Mouse (Mus musculus) frontal cortex, adult (tissue): ENCODE measurements at regions not wholly inside any gene's neighbourhood (a gene's known extent, or its start where the extent isn't known, plus 50 kb on each side); places are given as distances from the start of the nearest gene placed in this dataset.
A peak's percentile ranks its signal among the peaks of the same experiment; 100 is the strongest.
"Not testable (repeated sequence)": the region's sequence is repeated elsewhere in the genome, so short reads cannot be mapped to it uniquely, and the experiment has no call there.

Experiments used
- ATAC-seq: cut with Nextera tagmentation; 2 replicates; pipeline ENCODE4 v1.9.2; 2017; ENCODE audit warnings: mild to moderate bottlenecking, moderate library complexity, mixed read lengths; ENCODE audit not compliant: low TSS enrichment

- no peak for ATAC-seq
These were observed 570.8 kb upstream of the Smc2 start for GRCm38 (mm10) chr4:51868250-51868649.

- ATAC-seq = not testable (repeated sequence)
These were observed 570.3 kb upstream of the Smc2 start for GRCm38 (mm10) chr4:51868716-51869115.

GRCm38 (mm10) chr4:51885460-51885859 is 553.6 kb upstream of the Smc2 start:
- no peak for ATAC-seq

GRCm38 (mm10) chr4:51889280-51889679 is 549.8 kb upstream of the Smc2 start:
- peak; percentile 62; the same call in 1 of the 2 replicates for ATAC-seq

GRCm38 (mm10) chr4:51928245-51928644 is 510.8 kb upstream of the Smc2 start:
- no peak for ATAC-seq

- ATAC-seq = peak; percentile 55; the same call in 1 of the 2 replicates
These were observed 469.3 kb upstream of the Smc2 start for GRCm38 (mm10) chr4:51969751-51970150.

- ATAC-seq = peak; percentile 67
These were observed 460.1 kb upstream of the Smc2 start for GRCm38 (mm10) chr4:51978962-51979361.

GRCm38 (mm10) chr4:51992482-51992881 is 446.6 kb upstream of the Smc2 start:
- ATAC-seq = peak; percentile 31; the same call in 1 of the 2 replicates

GRCm38 (mm10) chr4:52036765-52037353 is 402.2 kb upstream of the Smc2 start:
- ATAC-seq = no peak

GRCm38 (mm10) chr4:52043404-52043803 is 395.6 kb upstream of the Smc2 start:
- no peak for ATAC-seq

GRCm38 (mm10) chr4:52050948-52051347 is 388.1 kb upstream of the Smc2 start:
- no peak for ATAC-seq

GRCm38 (mm10) chr4:52056031-52056430 is 383.0 kb upstream of the Smc2 start:
- ATAC-seq = no peak

- no peak for ATAC-seq
These were observed 379.0 kb upstream of the Smc2 start for GRCm38 (mm10) chr4:52060031-52060430.

GRCm38 (mm10) chr4:52099187-52099586 is 339.9 kb upstream of the Smc2 start:
- ATAC-seq = peak; percentile 50

GRCm38 (mm10) chr4:52105887-52106286 is 333.2 kb upstream of the Smc2 start:
- no peak for ATAC-seq

- no peak for ATAC-seq
These were observed 321.2 kb upstream of the Smc2 start for GRCm38 (mm10) chr4:52117765-52118290.

- ATAC-seq = no peak
These were observed 320.5 kb upstream of the Smc2 start for GRCm38 (mm10) chr4:52118439-52119072.

- ATAC-seq = peak; percentile 99
These were observed 286.4 kb upstream of the Smc2 start for GRCm38 (mm10) chr4:52152565-52153164.

GRCm38 (mm10) chr4:52176240-52176639 is 262.8 kb upstream of the Smc2 start:
- no peak for ATAC-seq

- no peak for ATAC-seq
These were observed 241.3 kb upstream of the Smc2 start for GRCm38 (mm10) chr4:52197777-52198176.

GRCm38 (mm10) chr4:52210601-52211000 is 228.4 kb upstream of the Smc2 start:
- ATAC-seq = no peak

- ATAC-seq = no peak
These were observed 228.0 kb upstream of the Smc2 start for GRCm38 (mm10) chr4:52211022-52211421.

- no peak for ATAC-seq
These were observed 225.7 kb upstream of the Smc2 start for GRCm38 (mm10) chr4:52213363-52213762.
